Mouse (Mus musculus) forebrain, postnatal 0 days (tissue): ENCODE measurements around the gene Zmym2. TPM values are rescaled to one million over a fixed set of nuclear protein-coding genes. Genes with fewer than 3 reads are reported as not detected.

Experiments
- ATAC-seq: fragments of 200-750 bp; cut with Nextera tagmentation; 2 replicates; pipeline ENCODE4 v1.8.0; 2017; ENCODE audit warnings: mild to moderate bottlenecking, moderate library complexity
- DNase-seq: peaks from one replicate; pipeline ENCODE4 v3.0.0-alpha.2; 2015
- H3K27ac ChIP-seq: fragments of 300-500 bp; sonication (generic); 2 replicates; pipeline ENCODE4 v1.5.1; 2014; ENCODE audit warnings: low read depth, mild to moderate bottlenecking, antibody characterized with exemption, low read length, moderate library complexity, mixed read lengths
- H3K27me3 ChIP-seq: fragments of 300-500 bp; sonication (generic); 2 replicates; pipeline ENCODE4 v1.6.1; 2014; ENCODE audit warnings: mild to moderate bottlenecking, low read length, mixed read lengths; ENCODE audit not compliant: insufficient read depth
- H3K36me3 ChIP-seq: fragments of 300-500 bp; sonication (generic); 2 replicates; pipeline ENCODE4 v1.6.1; 2014; ENCODE audit warnings: mild to moderate bottlenecking, moderate library complexity; ENCODE audit not compliant: insufficient read depth
- H3K4me1 ChIP-seq: fragments of 300-500 bp; sonication (generic); 2 replicates; pipeline ENCODE4 v1.6.1; 2014; ENCODE audit warnings: antibody characterized with exemption; ENCODE audit not compliant: insufficient read depth
- H3K4me2 ChIP-seq: fragments of 300-500 bp; sonication (generic); 2 replicates; pipeline ENCODE4 v1.6.1; 2014; ENCODE audit warnings: low read depth, mild to moderate bottlenecking, moderate library complexity
- H3K4me3 ChIP-seq: fragments of 300-500 bp; sonication (generic); 2 replicates; pipeline ENCODE4 v1.5.1; 2014; ENCODE audit warnings: low read depth, low read length, mixed read lengths
- H3K9ac ChIP-seq: fragments of 300-500 bp; sonication (generic); 2 replicates; pipeline ENCODE4 v1.6.1; 2014; ENCODE audit warnings: mild to moderate bottlenecking
- H3K9me3 ChIP-seq: fragments of 300-500 bp; sonication (generic); 2 replicates; pipeline ENCODE4 v1.6.1; 2016; ENCODE audit warnings: low read length
- CTCF ChIP-seq: sonication (generic); IDR thresholded peaks from 2 replicates; pipeline ENCODE4 v1.5.1; 2016; ENCODE audit warnings: antibody characterized with exemption, control low read depth, low read depth
- WGBS: fragments of 180-500 bp; shearing (Covaris S2); extraction: QIAGEN DNeasy Blood & Tissue Kit; methylation state at CpG from one replicate; pipeline ENCODE4 v1.1.7; 2014; 5-methylcytosine and 5-hydroxymethylcytosine counted together
- polyA plus RNA-seq: library from polyadenylated mRNA; unstranded; fragments of >200 nt; fragmentation: Nextera tagmentation; extraction: Ambion mirVana; gene quantifications from 2 replicates; pipeline ENCODE4 v1.2.1, GENCODE M21; 2015
- total RNA-seq: library from RNA; depleted of rRNA; stranded (reverse); fragments of >200 nt; gene quantifications from 2 replicates; pipeline ENCODE4 v1.2.3, GENCODE M21; 2014

Zmym2 gene
- total and polyA plus RNA-seq, 2 experiments from 2014 or later: 29.9 to 79.9 TPM

DNA sequence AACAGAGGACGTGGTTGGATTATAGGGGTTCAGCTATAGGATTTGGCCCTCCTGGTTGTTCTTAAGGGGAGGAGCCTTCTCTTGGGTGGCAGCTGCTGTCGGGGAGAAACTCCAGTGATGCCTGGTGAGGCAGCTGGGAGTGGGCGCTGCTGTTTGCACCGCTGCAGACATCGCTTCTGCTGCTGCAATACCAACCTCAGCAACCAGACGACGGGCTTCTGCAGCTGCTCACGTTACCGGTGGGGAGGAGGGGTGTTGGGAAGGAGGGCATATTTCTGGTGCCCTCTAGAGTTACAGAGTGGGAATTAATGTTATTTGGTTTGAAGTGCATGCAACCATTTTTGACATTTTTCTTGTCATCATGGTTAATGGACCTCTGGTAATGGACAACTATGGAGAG, 1.4 kb downstream of the Zmym2 start:
- Histone ChIP-seq H3K36me3 (0 out of 2 replicates have a peak, but pooled peaks cover 3% of the 10 kb centered on the region), H3K4me3 (peak overlapping the region; percentile 71), H3K27ac (peak overlapping the region; percentile 99), H3K27me3 (no peaks in the 10 kb centered on the region), H3K9me3 (no peaks in the 10 kb centered on the region), H3K9ac (peak overlapping the region; percentile 95), H3K4me1 (peaks cover 12% of the 10 kb centered on the region), H3K4me2 (peak overlapping the region; percentile 55)
- DNase-seq (peak; percentile 83), ATAC-seq (peak; percentile 17)
- WGBS: 1% methylated on average over 9 of the region's 9 CpGs
- peak; percentile 90 for TF ChIP-seq CTCF

DNA sequence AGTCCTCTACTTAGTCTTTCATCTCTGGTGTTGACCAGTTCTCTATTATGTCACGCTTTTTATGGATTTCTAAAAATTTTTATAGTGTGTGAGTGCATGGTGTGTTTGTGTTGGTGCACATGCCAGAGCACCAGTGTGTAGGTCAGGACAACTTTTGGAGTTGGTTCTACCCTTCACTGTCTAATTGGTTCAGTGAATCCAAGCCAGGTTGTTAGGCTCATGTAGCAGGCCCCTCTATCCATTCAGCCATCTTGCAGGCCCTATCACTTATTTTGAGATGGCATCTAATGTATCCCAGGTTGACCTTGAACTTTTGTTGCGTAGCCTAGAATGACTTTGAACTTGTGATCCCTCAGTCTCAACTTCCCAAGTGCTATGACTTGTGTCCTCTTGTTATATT, 2.0 kb downstream of the Zmym2 start:
- H3K4me2 ChIP-seq: peak overlapping the region; percentile 55
- H3K4me3 ChIP-seq: peak overlapping the region; percentile 71
- no peak overlapping the region for H3K27ac ChIP-seq
- H3K9ac ChIP-seq: 0 out of 2 replicates have a peak overlapping the region, but pooled peaks have one; percentile 95
- DNase-seq (no peak), ATAC-seq (no peak)
- no peaks in the 10 kb centered on the region for H3K27me3 ChIP-seq
- 0 out of 2 replicates have a peak, but pooled peaks cover 6% of the 10 kb centered on the region for H3K36me3 ChIP-seq
- peaks cover 12% of the 10 kb centered on the region for H3K4me1 ChIP-seq
- TF ChIP-seq CTCF: no peak
- H3K9me3 ChIP-seq: no peaks in the 10 kb centered on the region
- WGBS: 70% methylated on average over 2 of the region's 2 CpGs

DNA sequence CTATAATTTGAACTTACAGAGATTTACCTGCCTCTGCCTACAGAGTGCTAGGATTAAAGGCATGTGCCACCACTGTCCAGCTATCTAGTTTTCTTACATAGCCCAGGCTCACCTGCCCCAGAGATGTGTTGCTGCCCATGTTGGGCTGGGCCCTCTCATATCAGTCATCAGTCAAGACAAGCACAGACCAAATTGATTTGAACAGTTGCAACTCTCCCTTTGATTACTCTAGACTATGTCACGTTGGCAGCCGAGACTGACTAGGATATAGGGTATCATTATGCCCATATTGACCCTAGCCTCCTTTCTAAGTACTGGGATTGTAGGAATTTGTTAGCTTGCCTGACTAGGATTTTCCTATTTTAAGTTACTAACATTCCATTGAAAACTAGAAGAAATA, 8.0 kb downstream of the Zmym2 start:
- Histone ChIP-seq H3K9me3 (no peaks in the 10 kb centered on the region), H3K4me3 (no peak overlapping the region), H3K4me2 (no peak overlapping the region), H3K27me3 (no peaks in the 10 kb centered on the region), H3K9ac (no peak overlapping the region), H3K27ac (no peak overlapping the region), H3K36me3 (0 out of 2 replicates have a peak, but pooled peaks cover 10% of the 10 kb centered on the region), H3K4me1 (peaks cover 2% of the 10 kb centered on the region; the same call in 1 of the 2 replicates)
- ATAC-seq (no peak), DNase-seq (no peak)
- no peak for TF ChIP-seq CTCF
- WGBS: 95% methylated on average over 2 of the region's 2 CpGs

DNA sequence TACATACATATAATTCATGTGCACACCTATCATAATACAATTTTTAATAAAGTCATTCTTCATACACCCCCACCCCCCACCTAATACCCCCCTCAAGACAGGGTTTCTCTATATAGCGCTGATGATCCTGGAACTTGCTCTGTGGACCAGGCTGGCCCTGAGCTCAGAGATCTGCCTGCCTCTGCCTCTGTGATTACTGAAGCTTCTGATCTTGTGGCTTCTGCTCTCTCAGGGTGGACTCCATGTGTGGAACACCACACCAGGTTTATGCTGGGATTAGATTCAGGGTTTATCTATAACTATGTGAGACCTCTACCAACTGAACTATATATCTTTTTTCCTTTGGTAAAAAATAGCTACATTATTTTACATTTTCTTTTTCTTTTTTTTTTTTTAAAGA, 10.1 kb downstream of the Zmym2 start:
- ATAC-seq (no peak), DNase-seq (no peak)
- Histone ChIP-seq H3K9ac (no peak overlapping the region), H3K4me1 (no peaks in the 10 kb centered on the region), H3K27ac (no peak overlapping the region), H3K9me3 (no peaks in the 10 kb centered on the region), H3K4me3 (no peak overlapping the region), H3K27me3 (no peaks in the 10 kb centered on the region), H3K4me2 (no peak overlapping the region), H3K36me3 (0 out of 2 replicates have a peak, but pooled peaks cover 10% of the 10 kb centered on the region)
- TF ChIP-seq CTCF: no peak
- WGBS: 100% methylated on average over 1 of the region's 1 CpGs

DNA sequence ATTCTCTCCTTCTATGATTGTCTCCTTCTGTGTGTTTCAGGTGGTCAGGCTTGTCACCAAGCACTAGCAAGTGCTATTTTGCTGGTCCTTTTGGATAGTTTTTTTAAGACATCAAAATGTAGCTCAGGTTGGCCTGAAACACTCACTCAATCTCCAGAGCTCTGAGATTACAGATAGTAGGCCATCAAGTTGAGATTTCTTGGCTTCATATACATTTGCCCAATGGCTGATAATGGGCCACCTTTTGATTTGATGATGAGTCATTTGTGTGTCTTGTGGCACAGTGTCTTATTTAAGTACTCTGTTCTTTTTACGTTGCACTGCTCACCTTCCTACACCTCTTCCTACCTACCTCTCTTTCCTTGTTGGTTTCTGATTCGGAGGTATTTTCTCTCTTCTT, 11.0 kb downstream of the Zmym2 start:
- Histone ChIP-seq H3K36me3 (0 out of 2 replicates have a peak, but pooled peaks cover 9% of the 10 kb centered on the region), H3K9me3 (no peaks in the 10 kb centered on the region), H3K9ac (no peak overlapping the region), H3K27me3 (no peaks in the 10 kb centered on the region), H3K27ac (no peak overlapping the region), H3K4me1 (no peaks in the 10 kb centered on the region), H3K4me2 (no peak overlapping the region), H3K4me3 (no peak overlapping the region)
- no peak for ATAC-seq
- 94% methylated on average over 2 of the region's 2 CpGs for WGBS
- DNase-seq: no peak
- no peak for TF ChIP-seq CTCF

DNA sequence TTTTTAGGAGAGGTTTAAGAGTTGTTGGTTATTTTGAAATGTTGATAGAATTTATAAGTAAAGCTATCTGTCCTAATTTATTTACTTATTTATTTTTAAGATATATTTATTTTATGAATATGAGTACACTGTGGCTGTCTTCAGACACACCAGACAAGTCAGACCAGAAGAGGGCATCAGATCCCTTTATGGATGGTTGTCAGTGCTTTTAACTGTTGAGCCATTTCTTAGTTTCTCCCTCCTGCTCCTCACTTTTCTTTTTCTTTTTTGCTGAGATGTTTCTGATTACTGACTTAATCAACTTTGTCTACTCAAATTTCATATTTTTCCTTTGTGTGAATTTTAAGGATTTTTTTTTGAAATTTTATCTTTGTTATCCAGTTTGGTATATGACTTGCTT, 13.2 kb downstream of the Zmym2 start:
- no peak overlapping the region for H3K27ac ChIP-seq
- no peak overlapping the region for H3K4me2 ChIP-seq
- 0 out of 2 replicates have a peak, but pooled peaks cover 4% of the 10 kb centered on the region for H3K36me3 ChIP-seq
- H3K9me3 ChIP-seq: no peaks in the 10 kb centered on the region
- no peaks in the 10 kb centered on the region for H3K27me3 ChIP-seq
- no peaks in the 10 kb centered on the region for H3K4me1 ChIP-seq
- ATAC-seq (no peak), DNase-seq (no peak)
- no peak overlapping the region for H3K4me3 ChIP-seq
- no peak for TF ChIP-seq CTCF
- H3K9ac ChIP-seq: no peak overlapping the region

DNA sequence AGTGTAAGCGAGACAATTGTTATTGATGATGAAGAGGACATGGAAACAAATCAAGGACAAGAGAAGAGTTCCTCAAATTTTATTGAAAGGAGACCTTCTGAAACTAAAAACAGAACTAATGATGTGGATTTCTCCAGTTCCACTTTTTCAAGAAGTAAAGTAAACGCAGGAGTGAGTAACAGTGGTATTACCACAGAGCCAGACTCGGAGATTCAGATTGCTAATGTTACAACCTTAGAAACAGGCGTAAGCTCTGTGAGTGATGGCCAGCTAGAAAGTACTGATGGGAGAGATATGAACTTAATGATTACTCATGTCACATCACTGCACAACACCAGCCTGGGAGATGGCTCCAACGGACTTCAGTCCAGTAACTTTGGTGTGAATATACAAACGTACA, 16.6 kb downstream of the Zmym2 start:
- no peaks in the 10 kb centered on the region for H3K9me3 ChIP-seq
- ATAC-seq: no peak
- H3K27ac ChIP-seq: no peak overlapping the region
- TF ChIP-seq CTCF: no peak
- H3K4me2 ChIP-seq: no peak overlapping the region
- H3K4me3 ChIP-seq: no peak overlapping the region
- no peak overlapping the region for H3K9ac ChIP-seq
- WGBS: 93% methylated on average over 6 of the region's 6 CpGs
- peaks cover 4% of the 10 kb centered on the region; the same call in 1 of the 2 replicates for H3K4me1 ChIP-seq
- H3K36me3 ChIP-seq: peaks cover 4% of the 10 kb centered on the region; the same call in 1 of the 2 replicates
- no peaks in the 10 kb centered on the region for H3K27me3 ChIP-seq
- no peak for DNase-seq

DNA sequence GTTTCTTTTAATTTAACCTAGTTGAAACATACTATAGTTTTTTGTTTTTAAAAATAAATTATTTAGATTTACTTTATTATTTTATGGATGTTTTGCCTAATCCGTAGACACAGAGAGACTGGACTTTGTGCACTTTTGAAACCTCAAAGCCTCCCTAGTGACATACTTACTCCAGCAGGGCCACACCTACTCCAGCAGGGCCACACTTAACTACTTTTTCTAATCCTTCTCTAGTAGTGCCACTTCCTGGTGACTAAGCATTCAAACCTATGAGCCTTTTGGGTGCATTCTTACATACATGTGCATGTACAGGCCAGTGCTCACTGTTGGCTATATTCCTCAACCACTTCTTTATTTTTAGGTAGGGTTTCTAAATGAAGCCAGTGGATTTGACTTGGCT, 19.2 kb downstream of the Zmym2 start:
- H3K4me2 ChIP-seq: no peak overlapping the region
- WGBS: 96% methylated on average over 1 of the region's 1 CpGs
- H3K36me3 ChIP-seq: peaks cover 4% of the 10 kb centered on the region; the same call in 1 of the 2 replicates
- H3K4me3 ChIP-seq: no peak overlapping the region
- no peak for ATAC-seq
- H3K27me3 ChIP-seq: no peaks in the 10 kb centered on the region
- no peak for DNase-seq
- no peak overlapping the region for H3K9ac ChIP-seq
- H3K9me3 ChIP-seq: no peaks in the 10 kb centered on the region
- peaks cover 4% of the 10 kb centered on the region; the same call in 1 of the 2 replicates for H3K4me1 ChIP-seq
- no peak overlapping the region for H3K27ac ChIP-seq
- no peak for TF ChIP-seq CTCF
